Mouse (Mus musculus): ENCODE results near the gene Fam189a1.

Fam189a1 gene

GRCm38 (mm10) chr7:65156514-65156911, at the start of gene Fam189a1:
Gene Fam189a1, minus strand, starts transcription at chr7:65156570.
- DNase-seq = peak in 1 of 2 experiments; percentile 74

- DNase-seq = no peak
These were observed 49.7 kb upstream of the Fam189a1 start for GRCm38 (mm10) chr7:65206021-65206420.

- no peak for DNase-seq
These were observed 46.3 kb upstream of the Fam189a1 start for GRCm38 (mm10) chr7:65202719-65203118.

- no peak for DNase-seq
These were observed 24.3 kb upstream of the Fam189a1 start for GRCm38 (mm10) chr7:65180694-65181093.

GRCm38 (mm10) chr7:65170762-65171161, 14.4 kb upstream of the Fam189a1 start:
- no peak for DNase-seq

GRCm38 (mm10) chr7:65157031-65158025, 958 bp upstream of the Fam189a1 start:
- DNase-seq = no peak

GRCm38 (mm10) chr7:65155628-65156513, 499 bp downstream of the Fam189a1 start:
- peak; percentile 74 to 80 for DNase-seq

- DNase-seq = no peak
These were observed 1.8 kb downstream of the Fam189a1 start for GRCm38 (mm10) chr7:65154576-65154975.

GRCm38 (mm10) chr7:65153846-65154245, 2.5 kb downstream of the Fam189a1 start:
- no peak for DNase-seq

GRCm38 (mm10) chr7:65151526-65151925, 4.8 kb downstream of the Fam189a1 start:
- no peak for DNase-seq

- DNase-seq = no peak
These were observed 7.3 kb downstream of the Fam189a1 start for GRCm38 (mm10) chr7:65149040-65149439.

- DNase-seq = no peak
These were observed 11.5 kb downstream of the Fam189a1 start for GRCm38 (mm10) chr7:65144881-65145280.

- peak in 1 of 2 experiments; percentile 25 for DNase-seq
These were observed 14.3 kb downstream of the Fam189a1 start for GRCm38 (mm10) chr7:65141907-65142698.

GRCm38 (mm10) chr7:65140832-65141231, 15.5 kb downstream of the Fam189a1 start:
- DNase-seq = no peak

- DNase-seq = no peak
These were observed 16.3 kb downstream of the Fam189a1 start for GRCm38 (mm10) chr7:65140099-65140498.

GRCm38 (mm10) chr7:65123766-65124165, 32.6 kb downstream of the Fam189a1 start:
- DNase-seq = no peak

GRCm38 (mm10) chr7:65116903-65117302, 39.5 kb downstream of the Fam189a1 start:
- DNase-seq = no peak

- DNase-seq = no peak
These were observed 41.0 kb downstream of the Fam189a1 start for GRCm38 (mm10) chr7:65115366-65115765.

GRCm38 (mm10) chr7:65111664-65112063, 44.7 kb downstream of the Fam189a1 start:
- no peak for DNase-seq

- DNase-seq = peak; percentile 22 to 38
These were observed 50.8 kb downstream of the Fam189a1 start for GRCm38 (mm10) chr7:65105566-65105965.

- DNase-seq = peak; percentile 89 to 91
These were observed 51.3 kb downstream of the Fam189a1 start for GRCm38 (mm10) chr7:65105097-65105467.

Measured in cerebellum, postnatal 25 days (tissue).